Mouse (Mus musculus): ENCODE data around the gene Rgs7bp.

Gene Rgs7bp

DNA sequence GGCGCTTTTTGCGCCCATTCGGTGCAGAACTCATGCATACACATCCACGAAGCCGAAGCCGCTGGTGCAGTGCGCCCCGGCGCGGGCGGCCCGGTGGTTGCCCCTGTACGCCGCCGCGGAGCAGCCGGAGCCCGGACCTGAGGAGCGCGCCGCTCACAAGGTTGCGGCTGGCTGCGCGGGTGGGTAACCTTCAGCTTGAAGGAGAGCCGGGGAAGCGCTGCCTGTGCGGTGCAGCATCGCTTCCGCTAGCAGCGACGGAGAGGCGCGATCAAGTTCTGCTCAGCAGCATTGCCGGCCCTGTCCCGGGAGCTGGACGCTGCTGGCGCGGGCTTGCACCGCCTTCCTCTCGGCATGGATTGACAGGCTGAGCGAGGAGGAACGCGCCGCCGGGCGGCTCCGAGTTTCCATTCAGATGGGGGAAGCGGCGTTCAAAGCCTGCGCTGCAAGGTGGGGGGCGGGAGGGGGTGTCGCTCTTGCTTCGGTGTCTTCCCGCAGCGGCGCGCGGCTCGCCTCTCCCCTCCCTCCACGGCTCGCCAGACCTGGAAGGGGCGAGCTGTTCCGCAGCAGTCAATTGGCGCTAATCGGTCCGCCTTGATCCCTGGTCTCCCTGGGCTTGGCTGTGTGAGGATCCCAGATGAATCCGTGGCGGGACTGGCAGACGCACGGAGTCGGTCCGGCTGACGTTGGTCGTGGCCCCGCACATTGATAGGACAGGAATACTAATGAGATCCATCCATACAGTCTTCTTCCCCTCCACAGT is at the start of gene Rgs7bp:
TSS of gene Rgs7bp (minus strand) at position 750 of the 760 bp plus-strand sequence.
- WGBS = under 1% methylated on average over 75 of the region's 75 CpGs

DNA sequence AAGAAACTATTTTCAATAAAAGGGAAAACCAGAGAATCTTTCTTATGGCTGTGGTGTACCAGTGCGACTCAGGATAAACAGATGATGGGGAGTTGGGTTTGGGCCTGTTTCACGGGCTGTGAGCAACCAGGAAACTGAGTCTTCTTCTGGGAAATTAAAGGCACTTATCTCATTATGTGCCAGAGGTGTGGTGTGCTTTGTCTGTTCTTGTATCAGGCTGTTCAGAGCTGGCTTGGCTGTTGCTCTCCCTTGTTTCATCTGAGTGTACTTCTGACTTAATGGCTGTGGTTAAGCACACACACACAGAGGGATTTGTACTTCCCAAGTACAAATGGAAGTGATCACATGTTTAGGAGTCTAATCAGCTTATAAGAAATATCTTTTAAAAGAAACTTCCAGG is 49.7 kb upstream of the Rgs7bp start:
- 90% methylated on average over 2 of the region's 2 CpGs for WGBS

- 96% methylated on average over 4 of the region's 4 CpGs for WGBS
These were observed 46.0 kb upstream of the Rgs7bp start for GRCm38 (mm10) chr13:105100705-105101104.

GRCm38 (mm10) chr13:105096316-105096715 is 41.6 kb upstream of the Rgs7bp start:
- WGBS = 88% methylated on average over 2 of the region's 2 CpGs

DNA sequence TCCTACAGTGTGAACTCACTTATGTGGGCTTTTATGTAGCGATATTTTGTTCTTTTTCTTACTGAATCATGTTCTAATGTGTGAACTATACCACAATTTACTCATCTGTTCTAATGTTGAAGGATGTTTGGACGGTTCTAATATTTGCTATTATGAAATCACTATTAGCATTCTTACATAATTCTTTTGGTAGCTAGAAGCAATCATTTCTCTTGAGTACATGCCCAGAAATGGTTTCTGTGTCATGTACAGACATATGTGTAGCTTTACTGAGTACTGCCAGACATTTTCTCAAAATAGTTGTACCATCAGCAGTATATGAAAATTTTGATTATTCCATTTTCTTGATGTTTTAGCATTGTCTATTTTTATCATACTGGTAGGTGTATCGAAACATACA is 34.5 kb upstream of the Rgs7bp start:
- 70% methylated on average over 3 of the region's 3 CpGs for WGBS

GRCm38 (mm10) chr13:105081862-105082261 is 27.1 kb upstream of the Rgs7bp start, which contains the start of gene 4933425L06Rik:
TSS of gene 4933425L06Rik (plus strand) at chr13:105082122.
- WGBS = 94% methylated on average over 10 of the region's 10 CpGs

GRCm38 (mm10) chr13:105066890-105067845 is 12.4 kb upstream of the Rgs7bp start:
- 67% methylated on average over 7 of the region's 7 CpGs for WGBS

DNA sequence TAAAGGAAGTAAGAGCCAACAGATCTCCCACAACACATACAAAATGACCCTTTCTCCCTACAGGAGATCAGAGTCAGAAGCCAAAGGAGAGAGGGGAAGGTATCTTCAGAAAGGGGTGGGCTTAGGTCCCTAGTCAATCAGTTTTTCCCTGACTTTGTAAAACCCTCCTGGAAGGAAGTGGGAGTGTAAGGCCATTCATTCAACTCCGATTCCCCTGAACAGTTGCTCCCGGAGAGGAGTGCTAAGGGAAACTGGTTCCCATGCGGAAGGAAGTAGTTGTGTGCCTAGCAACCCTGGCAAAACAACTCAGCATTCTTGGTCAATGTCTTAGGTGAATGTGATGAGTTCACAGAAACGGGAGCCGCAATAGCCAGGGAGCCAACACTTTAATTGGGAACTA is 644 bp upstream of the Rgs7bp start:
- 16% methylated on average over 5 of the region's 5 CpGs for WGBS

DNA sequence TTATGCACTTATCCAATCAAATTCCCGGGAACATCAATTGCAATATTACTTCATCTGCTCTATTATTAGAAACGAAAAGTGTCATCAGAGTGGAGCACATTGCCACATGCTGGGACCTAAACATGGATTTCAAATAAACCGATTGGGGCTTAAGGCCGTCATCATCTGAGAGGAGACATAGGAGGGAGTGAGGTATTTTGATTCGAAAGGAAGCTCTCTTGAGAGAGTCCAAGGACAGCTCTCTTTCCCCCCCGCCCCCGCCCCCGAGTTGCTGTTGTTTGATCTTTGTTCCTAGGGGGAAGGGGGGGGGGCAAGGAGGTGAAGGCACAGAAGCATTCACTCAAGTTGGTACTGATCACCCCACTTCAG is 195 bp upstream of the Rgs7bp start:
- 3% methylated on average over 8 of the region's 8 CpGs for WGBS

GRCm38 (mm10) chr13:105053618-105054017 is 1.1 kb downstream of the Rgs7bp start:
- 2% methylated on average over 12 of the region's 12 CpGs for WGBS

DNA sequence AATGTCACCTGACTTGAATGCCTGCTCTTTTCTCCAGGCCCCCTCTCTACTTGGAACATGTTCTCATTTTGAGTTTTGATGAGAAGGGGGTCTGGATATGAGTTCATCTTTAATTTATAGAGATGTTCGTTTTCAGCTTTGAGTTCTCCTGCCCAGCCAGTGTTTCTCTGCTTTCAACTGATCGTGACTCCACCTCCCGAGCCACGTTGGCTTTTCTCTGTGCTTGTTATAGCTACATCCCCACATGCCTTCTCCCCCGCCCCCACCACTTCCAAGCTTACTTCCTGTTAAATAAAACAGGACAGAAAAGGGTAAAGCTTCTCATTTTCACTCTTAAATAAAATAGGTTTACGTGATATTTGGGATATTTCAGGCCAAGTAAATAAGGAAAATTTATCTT is 3.3 kb downstream of the Rgs7bp start:
- 25% methylated on average over 6 of the region's 6 CpGs for WGBS

DNA sequence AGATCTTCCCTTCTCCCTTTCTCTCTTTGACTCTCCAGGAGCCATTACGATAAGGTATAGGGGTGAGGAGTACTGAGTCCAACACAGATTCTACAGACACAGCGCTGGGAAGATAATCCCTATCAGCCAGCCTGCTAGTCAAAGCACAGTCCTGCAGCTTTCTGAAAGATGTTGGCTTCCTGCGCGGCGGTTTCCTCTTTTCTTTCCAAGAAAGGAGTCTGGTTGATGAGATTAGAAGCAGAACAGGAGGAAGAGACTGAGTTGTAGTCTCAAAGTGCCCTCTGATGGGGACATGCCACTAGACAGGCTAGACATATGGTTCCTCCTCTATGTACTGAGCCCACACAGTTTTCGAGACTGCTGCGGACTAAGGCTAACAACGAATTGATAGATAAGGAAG is 6.1 kb downstream of the Rgs7bp start:
- 29% methylated on average over 8 of the region's 8 CpGs for whole genome bisulfite sequencing

GRCm38 (mm10) chr13:105047377-105047776 is 7.4 kb downstream of the Rgs7bp start:
- WGBS = 25% methylated on average over 9 of the region's 9 CpGs

DNA sequence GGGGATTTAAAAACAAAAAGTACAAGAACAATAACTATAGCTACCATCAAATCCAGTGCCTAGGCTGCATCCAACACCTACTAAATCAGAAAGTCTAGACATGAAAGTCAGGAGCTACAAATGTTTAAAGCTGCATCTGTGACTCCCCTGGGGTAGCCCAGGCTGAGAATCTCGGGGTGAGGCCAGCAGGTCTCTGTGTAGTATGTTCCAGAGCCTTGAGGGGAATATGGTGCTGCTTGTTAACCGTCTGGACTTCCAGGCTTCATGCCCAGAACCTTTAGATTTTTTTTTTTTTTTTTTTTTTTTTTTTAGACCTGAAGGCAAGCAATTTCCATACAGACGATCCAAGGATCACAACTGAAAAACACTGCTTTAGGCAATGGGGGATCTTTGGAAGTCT is 10.8 kb downstream of the Rgs7bp start:
- WGBS = 24% methylated on average over 3 of the region's 3 CpGs

DNA sequence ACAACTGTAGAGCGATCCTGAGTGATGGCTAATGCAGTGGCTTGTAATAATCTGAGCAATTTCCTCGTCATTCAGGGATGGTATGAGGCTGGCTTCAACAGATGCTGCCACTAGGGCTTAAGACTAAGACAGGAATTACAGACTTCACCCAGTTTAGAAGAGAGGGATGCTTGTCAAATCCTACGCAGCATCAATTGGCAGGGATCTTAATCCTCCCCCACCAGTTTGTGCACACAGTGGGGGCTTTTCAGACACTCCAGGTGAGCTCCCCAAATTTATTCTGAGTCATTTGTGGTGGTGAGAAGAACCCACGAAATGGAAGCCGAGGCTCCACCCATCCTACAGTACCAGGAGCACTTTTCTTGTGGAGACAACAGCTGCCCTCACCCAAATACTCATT is 16.4 kb downstream of the Rgs7bp start:
- 53% methylated on average over 5 of the region's 5 CpGs for WGBS

GRCm38 (mm10) chr13:105037816-105038215 is 16.9 kb downstream of the Rgs7bp start:
- WGBS = 34% methylated on average over 12 of the region's 12 CpGs

- WGBS = 33% methylated on average over 3 of the region's 3 CpGs
These were observed 26.5 kb downstream of the Rgs7bp start for GRCm38 (mm10) chr13:105028276-105028675.

- 50% methylated on average over 9 of the region's 9 CpGs for WGBS
These were observed 38.2 kb downstream of the Rgs7bp start for GRCm38 (mm10) chr13:105016577-105016976.

- 43% methylated on average over 8 of the region's 8 CpGs for WGBS
These were observed 38.9 kb downstream of the Rgs7bp start for GRCm38 (mm10) chr13:105015710-105016404.

DNA sequence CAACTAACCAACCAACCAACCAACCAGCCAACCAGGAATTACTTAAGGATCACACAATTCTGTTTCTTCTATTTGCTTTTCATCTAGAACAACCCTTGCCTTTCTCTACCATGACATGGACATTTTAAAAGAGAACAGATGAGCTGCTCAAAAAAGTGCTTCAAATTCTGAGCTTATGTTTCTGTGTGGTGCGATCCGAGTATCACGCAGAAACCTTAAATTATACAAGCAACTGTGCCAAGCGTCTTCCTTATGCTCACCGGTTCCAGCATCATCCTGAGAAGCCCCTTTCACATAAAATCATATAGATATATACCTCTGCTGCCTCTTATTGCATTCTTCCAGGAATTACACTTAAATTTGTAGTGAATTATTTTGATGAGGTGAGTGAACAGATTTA is 43.4 kb downstream of the Rgs7bp start:
- 51% methylated on average over 5 of the region's 5 CpGs for WGBS

GRCm38 (mm10) chr13:105008891-105009290 is 45.8 kb downstream of the Rgs7bp start:
- 33% methylated on average over 2 of the region's 2 CpGs for WGBS

DNA sequence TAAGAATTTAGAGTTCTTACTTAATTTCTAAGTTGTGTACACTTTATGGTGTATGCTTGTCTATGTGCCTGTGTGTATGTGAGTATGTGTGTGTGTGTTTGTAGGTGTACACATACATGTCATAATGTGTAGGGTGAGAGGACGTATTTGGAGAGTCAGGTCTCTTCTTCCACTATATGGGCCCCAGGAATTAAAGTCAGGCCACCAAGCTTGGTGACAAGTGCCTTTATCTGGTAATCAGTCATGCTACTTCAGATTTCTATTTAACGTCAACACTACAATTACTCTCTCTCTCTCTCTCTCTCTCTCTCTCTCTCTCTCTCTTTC is 51.9 kb downstream of the Rgs7bp start:
- WGBS = 72% methylated on average over 2 of the region's 2 CpGs

Measured in cerebral cortex, adult 2 months (tissue).